Mouse (Mus musculus): ENCODE measurements around the gene Clec12b. TPM values are rescaled to one million over a fixed set of nuclear protein-coding genes. Genes with fewer than 3 reads are reported as not detected.
A peak's percentile ranks its signal among the peaks of the same experiment; 100 is the strongest.

The Clec12b gene
- polyA plus RNA-seq, 1 experiment from 2014 or later = not detected

GRCm38 (mm10) chr6:129399945-129400344 is 14.3 kb upstream of the Clec12b start:
- no peaks in the 10 kb centered on the region for H3K4me1 ChIP-seq
- DNase-seq (ENCODE audit: extremely low spot score, low spot score) = no peak
- 88% methylated on average over 6 of the region's 6 CpGs for WGBS
- H3K36me3 ChIP-seq (replicated peaks) = no peaks in the 10 kb centered on the region
- H3K27ac ChIP-seq = no peak overlapping the region
- H3K9me3 ChIP-seq = no peaks in the 10 kb centered on the region
- no peak overlapping the region for H3K4me3 ChIP-seq
- no peaks in the 10 kb centered on the region for H3K27me3 ChIP-seq (ENCODE audit: poor library complexity, severe bottlenecking)

GRCm38 (mm10) chr6:129396997-129397396 is 11.3 kb upstream of the Clec12b start, which contains the start of gene Clec1b:
Clec1b (plus strand) TSS chr6:129397297.
- 85% methylated on average over 8 of the region's 8 CpGs for WGBS
- H3K9me3 ChIP-seq = no peaks in the 10 kb centered on the region
- no peak for DNase-seq (ENCODE audit: extremely low spot score, low spot score)
- no peaks in the 10 kb centered on the region for H3K27me3 ChIP-seq (ENCODE audit: poor library complexity, severe bottlenecking)
- H3K4me3 ChIP-seq = no peak within 1 kb of the TSS
- no peaks in the 10 kb centered on the region for H3K36me3 ChIP-seq (replicated peaks)
- H3K4me1 ChIP-seq = no peaks in the 10 kb centered on the region
- no peak within 1 kb of the TSS for H3K27ac ChIP-seq

GRCm38 (mm10) chr6:129393732-129394131 is 8.1 kb upstream of the Clec12b start:
- Histone ChIP-seq H3K36me3 (replicated peaks) (no peaks in the 10 kb centered on the region), H3K27me3 (ENCODE audit: poor library complexity, severe bottlenecking) (no peaks in the 10 kb centered on the region), H3K9me3 (no peaks in the 10 kb centered on the region), H3K4me1 (no peaks in the 10 kb centered on the region), H3K4me3 (no peak overlapping the region), H3K27ac (no peak overlapping the region)
- DNase-seq (ENCODE audit: extremely low spot score, low spot score) = no peak
- WGBS = 81% methylated on average over 6 of the region's 6 CpGs

- 39% methylated on average over 2 of the region's 2 CpGs for WGBS
Measured at GRCm38 (mm10) chr6:129393087-129393720, 7.5 kb upstream of the Clec12b start.

GRCm38 (mm10) chr6:129385000-129385399 is 674 bp downstream of the Clec12b start:
- WGBS = 89% methylated on average over 4 of the region's 4 CpGs
- H3K27ac ChIP-seq = no peak overlapping the region
- no peaks in the 10 kb centered on the region for H3K9me3 ChIP-seq
- peaks cover 7% of the 10 kb centered on the region; the same call in 1 of the 2 replicates for H3K4me1 ChIP-seq
- no peak overlapping the region for H3K4me3 ChIP-seq
- H3K27me3 ChIP-seq (ENCODE audit: poor library complexity, severe bottlenecking) = no peaks in the 10 kb centered on the region
- DNase-seq (ENCODE audit: extremely low spot score, low spot score) = no peak
- no peaks in the 10 kb centered on the region for H3K36me3 ChIP-seq (replicated peaks)

More at GRCm38 (mm10) chr6:129393087-129393720, 7.5 kb upstream of the Clec12b start:
- H3K27me3 ChIP-seq (ENCODE audit: poor library complexity, severe bottlenecking) = no peaks in the 10 kb centered on the region
- H3K27ac ChIP-seq = no peak overlapping the region
- no peak for DNase-seq (ENCODE audit: extremely low spot score, low spot score)
- H3K9me3 ChIP-seq = no peaks in the 10 kb centered on the region
- H3K4me3 ChIP-seq = no peak overlapping the region
- H3K36me3 ChIP-seq (replicated peaks) = no peaks in the 10 kb centered on the region
- no peaks in the 10 kb centered on the region for H3K4me1 ChIP-seq

- H3K27me3 ChIP-seq (ENCODE audit: poor library complexity, severe bottlenecking) = no peaks in the 10 kb centered on the region
- WGBS = 91% methylated on average over 3 of the region's 3 CpGs
- H3K36me3 ChIP-seq (replicated peaks) = no peaks in the 10 kb centered on the region
- H3K4me1 ChIP-seq = peaks cover 7% of the 10 kb centered on the region; the same call in 1 of the 2 replicates
- no peak for DNase-seq (ENCODE audit: extremely low spot score, low spot score)
- H3K4me3 ChIP-seq = no peak overlapping the region
- no peaks in the 10 kb centered on the region for H3K9me3 ChIP-seq
- no peak overlapping the region for H3K27ac ChIP-seq
Measured at GRCm38 (mm10) chr6:129383466-129383865, 2.2 kb downstream of the Clec12b start.

- Histone ChIP-seq H3K36me3 (replicated peaks) (no peaks in the 10 kb centered on the region), H3K4me3 (no peak overlapping the region), H3K4me1 (peaks cover 7% of the 10 kb centered on the region; the same call in 1 of the 2 replicates), H3K27ac (no peak overlapping the region), H3K9me3 (no peaks in the 10 kb centered on the region), H3K27me3 (ENCODE audit: poor library complexity, severe bottlenecking) (no peaks in the 10 kb centered on the region)
- 89% methylated on average over 1 of the region's 1 CpGs for WGBS
- DNase-seq (ENCODE audit: extremely low spot score, low spot score) = no peak
Measured at GRCm38 (mm10) chr6:129381736-129382135, 3.9 kb downstream of the Clec12b start.

GRCm38 (mm10) chr6:129380454-129380853 is 5.2 kb downstream of the Clec12b start:
- Histone ChIP-seq H3K27ac (no peak overlapping the region), H3K4me3 (no peak overlapping the region), H3K27me3 (ENCODE audit: poor library complexity, severe bottlenecking) (no peaks in the 10 kb centered on the region), H3K4me1 (peaks cover 7% of the 10 kb centered on the region; the same call in 1 of the 2 replicates), H3K36me3 (replicated peaks) (no peaks in the 10 kb centered on the region), H3K9me3 (no peaks in the 10 kb centered on the region)
- DNase-seq (ENCODE audit: extremely low spot score, low spot score) = no peak
- 72% methylated on average over 4 of the region's 4 CpGs for WGBS

- 89% methylated on average over 2 of the region's 2 CpGs for WGBS
Measured at GRCm38 (mm10) chr6:129374937-129375471, 10.7 kb downstream of the Clec12b start.

GRCm38 (mm10) chr6:129369374-129370132 is 16.1 kb downstream of the Clec12b start:
- Histone ChIP-seq H3K4me3 (no peak overlapping the region), H3K9me3 (no peaks in the 10 kb centered on the region), H3K27me3 (ENCODE audit: poor library complexity, severe bottlenecking) (no peaks in the 10 kb centered on the region), H3K27ac (no peak overlapping the region), H3K4me1 (no peaks in the 10 kb centered on the region), H3K36me3 (replicated peaks) (no peaks in the 10 kb centered on the region)
- 72% methylated on average over 7 of the region's 7 CpGs for WGBS
- DNase-seq (ENCODE audit: extremely low spot score, low spot score) = no peak

More at GRCm38 (mm10) chr6:129374937-129375471, 10.7 kb downstream of the Clec12b start:
- no peaks in the 10 kb centered on the region for H3K36me3 ChIP-seq (replicated peaks)
- H3K4me3 ChIP-seq = no peak overlapping the region
- no peak overlapping the region for H3K27ac ChIP-seq
- no peaks in the 10 kb centered on the region for H3K27me3 ChIP-seq (ENCODE audit: poor library complexity, severe bottlenecking)
- H3K4me1 ChIP-seq = no peaks in the 10 kb centered on the region
- H3K9me3 ChIP-seq = no peaks in the 10 kb centered on the region
- DNase-seq (ENCODE audit: extremely low spot score, low spot score) = no peak

- WGBS = 22% methylated on average over 6 of the region's 6 CpGs
- no peak overlapping the region for H3K27ac ChIP-seq
- no peaks in the 10 kb centered on the region for H3K27me3 ChIP-seq (ENCODE audit: poor library complexity, severe bottlenecking)
- peak; percentile 25 for DNase-seq (ENCODE audit: extremely low spot score, low spot score)
- H3K36me3 ChIP-seq (replicated peaks) = no peaks in the 10 kb centered on the region
- no peak overlapping the region for H3K4me3 ChIP-seq
- H3K4me1 ChIP-seq = no peaks in the 10 kb centered on the region
- H3K9me3 ChIP-seq = no peaks in the 10 kb centered on the region
Measured at GRCm38 (mm10) chr6:129365959-129366359, 19.7 kb downstream of the Clec12b start.

- H3K4me1 ChIP-seq = no peaks in the 10 kb centered on the region
- H3K4me3 ChIP-seq = no peak overlapping the region
- H3K9me3 ChIP-seq = no peaks in the 10 kb centered on the region
- no peak overlapping the region for H3K27ac ChIP-seq
- no peaks in the 10 kb centered on the region for H3K27me3 ChIP-seq (ENCODE audit: poor library complexity, severe bottlenecking)
- WGBS = 34% methylated on average over 1 of the region's 1 CpGs
- no peak for DNase-seq (ENCODE audit: extremely low spot score, low spot score)
- no peaks in the 10 kb centered on the region for H3K36me3 ChIP-seq (replicated peaks)
Measured at GRCm38 (mm10) chr6:129363942-129364341, 21.7 kb downstream of the Clec12b start.

GRCm38 (mm10) chr6:129359515-129359914 is 26.2 kb downstream of the Clec12b start:
- H3K27me3 ChIP-seq (ENCODE audit: poor library complexity, severe bottlenecking) = no peaks in the 10 kb centered on the region
- no peak overlapping the region for H3K27ac ChIP-seq
- no peak overlapping the region for H3K4me3 ChIP-seq
- H3K4me1 ChIP-seq = no peaks in the 10 kb centered on the region
- no peak for DNase-seq (ENCODE audit: extremely low spot score, low spot score)
- H3K9me3 ChIP-seq = no peaks in the 10 kb centered on the region
- H3K36me3 ChIP-seq (replicated peaks) = no peaks in the 10 kb centered on the region
- whole genome bisulfite sequencing = 88% methylated on average over 2 of the region's 2 CpGs
